Mouse (Mus musculus) mammary gland, adult 2 months (tissue): ENCODE results near the gene Krtap15. TPM values are rescaled to one million over a fixed set of nuclear protein-coding genes. Genes with fewer than 3 reads are reported as not detected.

Source experiments
- polyA plus RNA-seq: library from polyadenylated mRNA; depleted of rRNA; stranded (reverse); fragments of >200 nt; gene quantifications from 2 replicates; pipeline ENCODE4 v1.2.3, GENCODE M21; 2012; ENCODE audit warnings: low replicate concordance; rRNA removed

Krtap15 gene
- polyA plus RNA-seq, result not detected in 2 replicates

DNA sequence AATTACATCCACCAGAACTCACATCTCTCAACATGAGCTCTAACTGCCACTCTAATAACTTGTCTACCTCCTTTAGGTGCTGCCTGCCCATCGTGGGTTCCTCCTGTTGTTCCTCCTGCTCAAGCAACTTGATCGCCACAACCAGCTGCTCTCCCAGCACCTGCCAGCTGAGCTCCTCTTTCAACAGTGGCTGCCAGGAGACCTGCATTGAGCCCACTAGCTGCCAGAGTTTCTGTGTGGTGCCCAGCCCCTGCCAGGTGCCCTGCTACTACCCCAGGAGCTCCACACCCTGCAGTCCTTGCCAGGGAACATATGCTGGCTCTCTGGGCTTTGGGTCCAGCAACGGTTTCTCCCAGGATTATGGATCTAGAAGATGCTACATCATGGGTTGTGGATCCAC lies at the start of gene Krtap15:
Gene Krtap15, plus strand, starts transcription at position 150 of the 400 bp plus-strand sequence.

GRCm38 (mm10) chr16:88774106-88774505 lies 45.9 kb upstream of the Krtap15 start, which contains the start of gene 2310057N15Rik:
Gene 2310057N15Rik (minus strand): TSS chr16:88774206.

DNA sequence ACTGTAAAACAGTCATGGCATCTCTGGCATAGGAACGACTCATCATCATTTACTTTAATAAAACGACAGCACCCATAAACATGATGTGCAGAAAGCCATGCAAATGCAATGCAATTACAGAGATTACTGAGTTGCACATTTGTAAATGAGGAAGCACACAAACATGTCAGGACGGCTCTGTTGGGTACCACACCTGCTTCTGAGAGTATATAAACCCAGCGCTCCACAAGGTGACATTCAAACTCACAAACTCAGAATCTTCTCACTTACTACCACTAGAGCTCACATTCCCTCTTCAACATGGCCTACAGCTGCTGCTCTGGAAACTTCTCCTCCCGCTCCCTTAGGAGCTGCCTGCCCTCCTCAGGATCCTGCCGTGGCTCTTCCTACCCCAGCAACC lies 42.4 kb upstream of the Krtap15 start, which contains the start of gene Gm5965:
Gene Gm5965, plus strand, starts transcription at position 301 of the 400 bp plus-strand sequence.

GRCm38 (mm10) chr16:88811827-88812226 lies 8.2 kb upstream of the Krtap15 start, which contains the start of gene Gm20741:
Gene Gm20741 (minus strand): TSS chr16:88812220.

GRCm38 (mm10) chr16:88826095-88826652 lies 6.2 kb downstream of the Krtap15 start, which contains the start of gene Krtap14:
Gene Krtap14 (minus strand): TSS chr16:88826145.

DNA sequence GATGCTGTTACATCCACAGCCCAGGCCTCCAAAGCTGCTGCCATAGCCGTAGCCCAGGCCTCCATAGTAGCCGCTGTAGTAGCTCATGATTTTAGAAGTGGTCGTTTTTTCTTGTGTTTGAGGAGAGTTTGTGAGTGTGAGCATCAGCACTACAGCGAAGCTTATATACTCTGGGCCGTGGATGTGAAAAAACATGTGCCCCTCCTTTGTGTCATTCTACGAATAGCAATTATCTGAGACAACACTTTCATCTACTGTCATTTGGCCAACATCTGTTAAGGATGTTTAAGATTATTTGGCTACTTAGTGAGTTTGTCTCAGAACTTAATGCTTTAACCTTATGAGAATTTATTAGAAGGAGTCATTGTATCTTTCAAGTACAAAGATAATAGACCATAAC lies 49.3 kb downstream of the Krtap15 start, which contains the start of gene Krtap19-1:
Gene Krtap19-1, minus strand, starts transcription at position 101 of the 400 bp plus-strand sequence.

GRCm38 (mm10) chr16:88874169-88874568 lies 54.2 kb downstream of the Krtap15 start, which contains the start of gene Krtap19-2:
Gene Krtap19-2 (minus strand): TSS chr16:88874269.

DNA sequence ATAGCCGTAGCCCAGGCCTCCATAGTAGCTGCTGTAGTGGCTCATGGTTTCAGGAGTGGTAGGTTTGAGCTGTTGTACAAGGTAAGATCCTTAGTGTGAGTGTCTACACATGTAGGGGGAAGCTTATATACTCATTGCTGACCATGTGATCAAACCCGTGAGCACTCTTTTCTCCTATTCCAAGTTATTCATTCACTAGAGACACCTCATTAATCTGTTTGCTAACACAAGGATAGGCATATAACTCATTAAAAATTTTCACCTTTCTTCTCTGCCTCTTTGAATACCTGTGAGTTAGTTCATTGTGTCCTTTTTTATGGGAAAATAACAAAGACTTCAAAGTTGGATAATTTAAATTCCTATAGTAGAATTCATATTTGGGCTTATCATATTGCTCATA lies 57.9 kb downstream of the Krtap15 start, which contains the start of gene Krtap19-3:
Gene Krtap19-3, minus strand, starts transcription at position 101 of the 400 bp plus-strand sequence.

Other genes starting within 250 kb of the Krtap15 start
- not detected in 2 replicates for gene Krtap24-1, start 207.9 kb upstream of the Krtap15 start, polyA plus RNA-seq
- not detected in 2 replicates for gene 2310079G19Rik, start 192.5 kb upstream of the Krtap15 start, polyA plus RNA-seq
- gene Krtap26-1, start 172.4 kb upstream of the Krtap15 start, polyA plus RNA-seq, result not detected in 2 replicates
- not detected in 2 replicates for gene Krtap27-1, start 148.5 kb upstream of the Krtap15 start, polyA plus RNA-seq
- gene 2310061N02Rik, start 112.3 kb upstream of the Krtap15 start, polyA plus RNA-seq, result not detected in 2 replicates
- not detected in 2 replicates for gene Krtap13-1, start 91.4 kb upstream of the Krtap15 start, polyA plus RNA-seq
- not detected in 2 replicates for gene Krtap13, start 68.6 kb upstream of the Krtap15 start, polyA plus RNA-seq
- gene 2310034C09Rik, start 61.4 kb upstream of the Krtap15 start, polyA plus RNA-seq, result not detected in 2 replicates
- not detected in 2 replicates for gene 2310057N15Rik, start 46.0 kb upstream of the Krtap15 start, polyA plus RNA-seq
- not detected in 2 replicates for gene Gm5965, start 42.3 kb upstream of the Krtap15 start, polyA plus RNA-seq
- not detected in 2 replicates for gene Gm20741, start 8.0 kb upstream of the Krtap15 start, polyA plus RNA-seq
- gene Krtap14, start 5.9 kb downstream of the Krtap15 start, polyA plus RNA-seq, result not detected in 2 replicates
- gene Krtap19-1, start 49.2 kb downstream of the Krtap15 start, polyA plus RNA-seq, result not detected in 2 replicates
- not detected in 2 replicates for gene Krtap19-2, start 54.1 kb downstream of the Krtap15 start, polyA plus RNA-seq
- gene Krtap19-3, start 57.8 kb downstream of the Krtap15 start, polyA plus RNA-seq, result not detected in 2 replicates
- not detected in 2 replicates for gene Krtap19-4, start 64.9 kb downstream of the Krtap15 start, polyA plus RNA-seq
- not detected in 2 replicates for gene Krtap19-5, start 76.2 kb downstream of the Krtap15 start, polyA plus RNA-seq
- not detected in 2 replicates for gene Krtap19-9b, start 112.0 kb downstream of the Krtap15 start, polyA plus RNA-seq
- gene Krtap16-3, start 142.7 kb downstream of the Krtap15 start, polyA plus RNA-seq, result not detected in 2 replicates
- not detected in 2 replicates for gene Krtap22-2, start 190.5 kb downstream of the Krtap15 start, polyA plus RNA-seq
- gene Gm10229, start 195.1 kb downstream of the Krtap15 start, polyA plus RNA-seq, result not detected in 2 replicates
- gene Krtap6-1, start 211.5 kb downstream of the Krtap15 start, polyA plus RNA-seq, result not detected in 2 replicates
- gene Gm10228, start 221.3 kb downstream of the Krtap15 start, polyA plus RNA-seq, result not detected in 2 replicates
- not detected in 2 replicates for gene Krtap6-5, start 227.7 kb downstream of the Krtap15 start, polyA plus RNA-seq
- not detected in 2 replicates for gene 1110025L11Rik, start 243.8 kb downstream of the Krtap15 start, polyA plus RNA-seq